In genomic region chr17:90453280-90453679, GRCm38 (mm10) we compare ENCODE assay signal across 14 mouse cellular contexts.
DNase-seq lines count a peak whose midpoint lies in the region; ATAC-seq lines count a peak whose summit lies in the region.
"Had no signal": no experiment of that assay in that cellular context is flagged by ENCODE, and none has a peak within 500 bp of the region (broad histone marks: within the 10 kb centered on the region; RNA-seq: fewer than 3 reads in every experiment).

No protein-coding gene starts in this region.

- H3K4me2 ChIP-seq in embryonic facial prominence, embryonic 14.5 days (ENCODE audit: low read depth, low read length), result no peak overlapping the region
- peak overlapping the region; percentile 75 for H3K4me2 ChIP-seq in forebrain, embryonic 15.5 days (replicated peaks)
- H3K4me2 ChIP-seq in midbrain, embryonic 14.5 days (ENCODE audit: low read length), result peak overlapping the region; percentile 77
- H3K4me2 ChIP-seq: heart, embryonic 11.5 days had no signal

- H3K27me3 ChIP-seq in embryonic facial prominence, embryonic 14.5 days (replicated peaks; ENCODE audit: control insufficient read depth, insufficient read depth, low read length), result peaks cover 34% of the 10 kb centered on the region
- peaks cover 59% of the 10 kb centered on the region for H3K27me3 ChIP-seq in embryonic facial prominence, embryonic 10.5 days (replicated peaks; ENCODE audit: low read depth, poor library complexity, severe bottlenecking)
- no peaks in the 10 kb centered on the region for H3K27me3 ChIP-seq in forebrain, embryonic 15.5 days
- H3K27me3 ChIP-seq in midbrain, embryonic 14.5 days (ENCODE audit: control insufficient read depth, insufficient read depth, low read length), result no peaks in the 10 kb centered on the region

- DNase-seq in embryonic facial prominence, embryonic 14.5 days (ENCODE audit: low spot score), result peak; percentile 17
- DNase-seq in embryonic facial prominence, embryonic 10.5 days (ENCODE audit: low spot score), result no peak
- DNase-seq in brain, adult 2 months (ENCODE audit: low read depth, low spot score), result peak; percentile 38
- DNase-seq in midbrain, embryonic 14.5 days, result peak; percentile 9
- DNase-seq in urinary bladder, adult 2 months (ENCODE audit: low spot score), result no peak
- no peak for DNase-seq in adrenal gland, postnatal 25 days
- DNase-seq in gastrocnemius, postnatal 4 days (ENCODE audit: low spot score in 2 of 2), result no peak
- DNase-seq: adrenal gland, postnatal 36 days; B cell, adult 2 months; lung, adult 18-20 months; thymus, postnatal 36 days had no signal

- H3K27ac ChIP-seq in embryonic facial prominence, embryonic 14.5 days (replicated peaks; ENCODE audit: low read depth, low read length), result no peak overlapping the region
- H3K27ac ChIP-seq in embryonic facial prominence, embryonic 10.5 days (replicated peaks), result no peak overlapping the region
- peak overlapping the region; percentile 55 for H3K27ac ChIP-seq in forebrain, embryonic 15.5 days (replicated peaks)
- peak overlapping the region; percentile 33; the same call in 1 of the 2 replicates for H3K27ac ChIP-seq in midbrain, embryonic 14.5 days (replicated peaks; ENCODE audit: low read depth, low read length)

- no peaks in the 10 kb centered on the region for H3K36me3 ChIP-seq in embryonic facial prominence, embryonic 14.5 days (ENCODE audit: control insufficient read depth, insufficient read depth, low read length)
- H3K36me3 ChIP-seq in embryonic facial prominence, embryonic 10.5 days (replicated peaks), result no peaks in the 10 kb centered on the region
- no peaks in the 10 kb centered on the region for H3K36me3 ChIP-seq in forebrain, embryonic 15.5 days
- H3K36me3 ChIP-seq in midbrain, embryonic 14.5 days (ENCODE audit: control insufficient read depth, insufficient read depth, low read length), result no peaks in the 10 kb centered on the region
- H3K36me3 ChIP-seq: G1E had no signal

- 51% methylated on average over 4 of the region's 4 CpGs for WGBS in embryonic facial prominence, embryonic 14.5 days
- 44% methylated on average over 4 of the region's 4 CpGs for WGBS in embryonic facial prominence, embryonic 10.5 days
- WGBS in forebrain, embryonic 15.5 days, result 34% methylated on average over 4 of the region's 4 CpGs
- WGBS in midbrain, embryonic 14.5 days, result 42% methylated on average over 4 of the region's 4 CpGs

- ATAC-seq in embryonic facial prominence, embryonic 14.5 days (ENCODE audit: low read depth), result peak; percentile 50; the same call in 1 of the 2 replicates
- ATAC-seq in forebrain, embryonic 15.5 days (replicated peaks), result no peak
- ATAC-seq in midbrain, embryonic 14.5 days (ENCODE audit: low FRiP score, low TSS enrichment), result no peak

- H3K4me1 ChIP-seq in embryonic facial prominence, embryonic 14.5 days (ENCODE audit: control insufficient read depth, insufficient read depth, low read length), result 0 out of 2 replicates have a peak, but pooled peaks cover 5% of the 10 kb centered on the region
- peaks cover 25% of the 10 kb centered on the region for H3K4me1 ChIP-seq in embryonic facial prominence, embryonic 10.5 days
- peaks cover 19% of the 10 kb centered on the region for H3K4me1 ChIP-seq in forebrain, embryonic 15.5 days
- peaks cover 12% of the 10 kb centered on the region; the same call in 1 of the 2 replicates for H3K4me1 ChIP-seq in midbrain, embryonic 14.5 days (ENCODE audit: control insufficient read depth, insufficient read depth, low read length)

- no peaks in the 10 kb centered on the region for H3K9me3 ChIP-seq in embryonic facial prominence, embryonic 14.5 days (ENCODE audit: control insufficient read depth, low read length)
- H3K9me3 ChIP-seq in embryonic facial prominence, embryonic 10.5 days, result no peaks in the 10 kb centered on the region
- no peaks in the 10 kb centered on the region for H3K9me3 ChIP-seq in forebrain, embryonic 15.5 days
- no peaks in the 10 kb centered on the region for H3K9me3 ChIP-seq in midbrain, embryonic 14.5 days (ENCODE audit: control insufficient read depth, low read length)

- no peak overlapping the region for H3K4me3 ChIP-seq in embryonic facial prominence, embryonic 14.5 days (ENCODE audit: low read depth, low read length)
- no peak overlapping the region for H3K4me3 ChIP-seq in embryonic facial prominence, embryonic 10.5 days
- peak overlapping the region; percentile 55 for H3K4me3 ChIP-seq in forebrain, embryonic 15.5 days
- peak overlapping the region; percentile 68 for H3K4me3 ChIP-seq in midbrain, embryonic 14.5 days (replicated peaks; ENCODE audit: low read depth, low read length)

- no peak overlapping the region for H3K9ac ChIP-seq in embryonic facial prominence, embryonic 14.5 days (ENCODE audit: low read depth, low read length)
- no peak overlapping the region; the same call in 1 of the 2 replicates for H3K9ac ChIP-seq in forebrain, embryonic 15.5 days (replicated peaks)
- H3K9ac ChIP-seq in midbrain, embryonic 14.5 days (replicated peaks; ENCODE audit: low read length), result peak overlapping the region; percentile 38; the same call in 1 of the 2 replicates

Comparison
In these comparisons a context has a peak if more than half of its experiments do, and no peak if none do; other contexts are left out.
1. DNase-seq: peak in embryonic facial prominence, embryonic 14.5 days (single experiment), brain, adult 2 months (single experiment) and midbrain, embryonic 14.5 days (single experiment); none in embryonic facial prominence, embryonic 10.5 days (single experiment), urinary bladder, adult 2 months (single experiment), adrenal gland, postnatal 25 days (single experiment) and gastrocnemius, postnatal 4 days (0 of 2).
2. H3K27ac ChIP-seq: peak in forebrain, embryonic 15.5 days (single experiment) and midbrain, embryonic 14.5 days (single experiment); none in embryonic facial prominence, embryonic 14.5 days (single experiment) and embryonic facial prominence, embryonic 10.5 days (single experiment).
3. H3K4me3 ChIP-seq: peak in forebrain, embryonic 15.5 days (single experiment) and midbrain, embryonic 14.5 days (single experiment); none in embryonic facial prominence, embryonic 14.5 days (single experiment) and embryonic facial prominence, embryonic 10.5 days (single experiment).